Mouse (Mus musculus) heart, adult 2 months (tissue): ENCODE results near the gene Gm3045.

Experiments
- CTCF ChIP-seq: fragments of 200-600 bp; IDR thresholded peaks from 2 replicates; pipeline ENCODE4 v1.8.1; 2022; ENCODE audit warnings: antibody characterized with exemption, mild to moderate bottlenecking, moderate library complexity
- POLR2A ChIP-seq: fragments of 200-500 bp; IDR thresholded peaks from 2 replicates; pipeline ENCODE4 v1.6.1; 2011; ENCODE audit warnings: mild to moderate bottlenecking, low read depth, low read length, control low read depth; ENCODE audit not compliant: insufficient read depth

DNA sequence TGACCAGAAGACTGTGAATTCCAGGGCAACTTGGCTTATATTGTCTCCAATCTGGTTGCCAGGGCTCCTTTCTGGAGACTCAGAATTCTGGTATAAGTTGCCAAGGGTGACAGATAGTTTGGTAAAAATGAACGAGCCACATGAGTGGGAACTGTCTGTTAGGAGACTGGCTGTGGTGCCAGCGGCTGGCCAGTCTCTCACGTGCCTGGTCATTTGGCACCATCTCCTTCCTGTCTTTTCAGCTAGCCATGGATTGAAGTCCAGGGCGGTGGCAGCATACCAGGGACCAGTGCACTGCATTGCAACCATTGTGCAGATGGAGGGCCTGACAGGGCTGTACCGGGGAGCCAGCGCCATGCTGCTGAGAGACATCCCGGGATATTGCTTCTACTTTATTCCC lies 36.9 kb downstream of the Gm3045 start:
- no peak for TF ChIP-seq CTCF
- no peak for TF ChIP-seq POLR2A
